Mouse (Mus musculus) gastrocnemius, adult 18-20 months (tissue): ENCODE data around the gene Pcyt1a. TPM values are rescaled to one million over a fixed set of nuclear protein-coding genes. Genes with fewer than 3 reads are reported as not detected.

Experiments
- DNase-seq: peaks from one replicate; pipeline ENCODE4 v3.0.0; 2021; ENCODE audit warnings: low spot score
- total RNA-seq, 2 experiments: library from RNA; stranded (reverse); gene quantifications; 2 replicates each; pipeline ENCODE4 v1.2.3; 2021

Gene Pcyt1a
- total RNA-seq, 2 experiments from 2014 or later = 124 to 125 TPM

- DNase-seq = no peak
These were observed 77.9 kb downstream of the Pcyt1a start for GRCm38 (mm10) chr16:32508506-32509065.

GRCm38 (mm10) chr16:32509066-32509942 is 78.6 kb downstream of the Pcyt1a start:
- no peak for DNase-seq

GRCm38 (mm10) chr16:32510399-32511337 is 79.9 kb downstream of the Pcyt1a start:
- no peak for DNase-seq

GRCm38 (mm10) chr16:32511338-32511734 is 80.6 kb downstream of the Pcyt1a start:
- no peak for DNase-seq

- DNase-seq = no peak
These were observed 81.2 kb downstream of the Pcyt1a start for GRCm38 (mm10) chr16:32511827-32512490.

- peak; percentile 17 for DNase-seq
These were observed 82.2 kb downstream of the Pcyt1a start for GRCm38 (mm10) chr16:32512921-32513320.

GRCm38 (mm10) chr16:32513401-32513800 is 82.7 kb downstream of the Pcyt1a start:
- no peak for DNase-seq

GRCm38 (mm10) chr16:32513948-32514347 is 83.2 kb downstream of the Pcyt1a start:
- DNase-seq = no peak

- no peak for DNase-seq
These were observed 85.6 kb downstream of the Pcyt1a start for GRCm38 (mm10) chr16:32516006-32516962.

- no peak for DNase-seq
These were observed 87.2 kb downstream of the Pcyt1a start for GRCm38 (mm10) chr16:32517785-32518481.

- DNase-seq = no peak
These were observed 89.1 kb downstream of the Pcyt1a start for GRCm38 (mm10) chr16:32519656-32520371.

GRCm38 (mm10) chr16:32520372-32520748 is 89.6 kb downstream of the Pcyt1a start:
- DNase-seq = no peak

- peak; percentile 25 for DNase-seq
These were observed 92.0 kb downstream of the Pcyt1a start for GRCm38 (mm10) chr16:32522578-32523194.

- DNase-seq = peak; percentile 85
These were observed 92.9 kb downstream of the Pcyt1a start for GRCm38 (mm10) chr16:32523462-32524243.

GRCm38 (mm10) chr16:32524244-32524615 is 93.5 kb downstream of the Pcyt1a start:
- peak; percentile 24 for DNase-seq
